Mouse (Mus musculus) ES-E14 (cell line): ENCODE results near the gene Sec61b. TPM values are rescaled to one million over a fixed set of nuclear protein-coding genes. Genes with fewer than 3 reads are reported as not detected.

Experiments
- DNase-seq: peaks from one replicate; pipeline ENCODE4 v3.0.0-alpha.2; 2013; ENCODE audit warnings: low read depth, low spot score
- H3K27ac ChIP-seq: 2 replicates; pipeline ENCODE4 v1.5.1; 2012; ENCODE audit warnings: low read depth, mild to moderate bottlenecking, low read length, moderate library complexity, mixed read lengths; ENCODE audit not compliant: poor library complexity, insufficient read depth, severe bottlenecking
- H3K36me3 ChIP-seq: 2 replicates; pipeline ENCODE4 v1.6.1; 2012; ENCODE audit warnings: mild to moderate bottlenecking, low read length, moderate library complexity, mixed read lengths; ENCODE audit not compliant: control insufficient read depth, poor library complexity, insufficient read depth, severe bottlenecking
- H3K4me1 ChIP-seq, 2 experiments: fragments of 150-350 bp in 1 of 2; sonication (generic) in 1 of 2; 2 replicates each; pipeline ENCODE4 v1.6.1; 2012; ENCODE audit warnings: low read length in 2 of 2, mild to moderate bottlenecking in 1 of 2, mixed read lengths in 1 of 2; ENCODE audit not compliant: control insufficient read depth in 2 of 2, insufficient read depth in 2 of 2, poor library complexity in 1 of 2
- H3K4me3 ChIP-seq, 2 experiments: fragments of 150-350 bp in 1 of 2; sonication (generic) in 1 of 2; 2 replicates each; pipeline ENCODE4 v1.5.1; 2012; ENCODE audit warnings: low read length in 2 of 2, low read depth in 1 of 2, mild to moderate bottlenecking in 1 of 2, mixed read lengths in 1 of 2; ENCODE audit not compliant: insufficient read depth in 1 of 2, poor library complexity in 1 of 2, severe bottlenecking in 1 of 2
- H3K9ac ChIP-seq: 2 replicates; pipeline ENCODE4 v1.6.1; 2012; ENCODE audit warnings: low read depth, mild to moderate bottlenecking, low read length, mixed read lengths; ENCODE audit not compliant: poor library complexity, insufficient read depth, severe bottlenecking
- H3K9me3 ChIP-seq: fragments of 150-350 bp; sonication (generic); 2 replicates; pipeline ENCODE4 v1.6.1; 2012; ENCODE audit warnings: low read depth, mild to moderate bottlenecking, low read length; ENCODE audit not compliant: control insufficient read depth, insufficient read depth
- CHD2 ChIP-seq: IDR thresholded peaks from 2 replicates; pipeline ENCODE4 v1.6.1; 2014; ENCODE audit warnings: mild to moderate bottlenecking, low read depth, low read length, inconsistent platforms
- HCFC1 ChIP-seq: IDR thresholded peaks from 2 replicates; pipeline ENCODE4 v1.6.1; 2012; ENCODE audit warnings: low read length, inconsistent platforms, borderline replicate concordance; ENCODE audit not compliant: insufficient read depth
- MAFK ChIP-seq: IDR thresholded peaks from 2 replicates; pipeline ENCODE4 v1.6.1; 2014; ENCODE audit warnings: mild to moderate bottlenecking, low read depth, low read length, inconsistent platforms; ENCODE audit not compliant: insufficient read depth
- ZC3H11A ChIP-seq: IDR thresholded peaks from 2 replicates; pipeline ENCODE4 v1.6.1; 2012; ENCODE audit warnings: low read depth, mild to moderate bottlenecking, inconsistent platforms, low read length, borderline replicate concordance
- ZNF384 ChIP-seq: IDR thresholded peaks from 2 replicates; pipeline ENCODE4 v1.6.1; 2012; ENCODE audit warnings: low read depth, low read length, inconsistent platforms
- in situ Hi-C, 2 experiments: fragments of 600-800 bp; cut with MboI; formaldehyde crosslinking; loops; one replicate each; pipeline ENCODE4 v1.15.1; 2025; ENCODE audit warnings: low sequenced_read_pairs in 2 of 2, inconsistent platforms in 1 of 2; ENCODE audit not compliant: unreplicated experiment in 2 of 2
- total RNA-seq: library from RNA; depleted of rRNA; stranded (reverse); fragments of 300-350 nt; gene quantifications from 2 replicates; pipeline ENCODE4 v1.2.3, GENCODE M21; 2012

Gene Sec61b
- total RNA-seq, 1 experiment: 434 TPM

DNA sequence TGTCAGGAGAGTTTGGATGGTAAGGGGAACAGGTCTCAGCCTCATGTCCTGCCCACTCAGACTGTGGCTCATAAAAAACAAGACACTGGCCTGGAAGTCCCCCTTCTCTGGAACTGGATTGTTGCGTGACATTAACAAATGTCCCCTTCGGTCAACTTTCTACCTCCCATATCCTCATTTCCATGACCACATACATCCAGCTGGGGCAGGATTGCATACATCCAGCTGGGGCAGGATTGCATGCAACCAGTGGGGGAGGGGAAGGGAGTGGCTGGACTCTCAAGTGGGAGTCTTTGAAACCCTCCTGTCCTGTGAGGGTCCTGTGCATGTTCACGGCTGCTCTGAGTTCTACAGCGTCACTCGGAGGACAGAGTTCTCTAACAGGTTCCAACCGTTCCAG, 16.8 kb downstream of the Sec61b start:
- peaks cover 0 to 2% of the 10 kb centered on the region in 2 experiments; a peak in 1 of 4 replicates for H3K4me1 ChIP-seq
- no peak for DNase-seq
- no peak overlapping the region for H3K9ac ChIP-seq
- no peaks in the 10 kb centered on the region for H3K9me3 ChIP-seq
- H3K36me3 ChIP-seq: no peaks in the 10 kb centered on the region
- no peak overlapping the region for H3K4me3 ChIP-seq
- no peak overlapping the region for H3K27ac ChIP-seq
- TF ChIP-seq HCFC1 (no peak), MAFK (no peak), ZC3H11A (no peak), ZNF384 (no peak), CHD2 (no peak)
- in situ Hi-C loops: no loop called here

DNA sequence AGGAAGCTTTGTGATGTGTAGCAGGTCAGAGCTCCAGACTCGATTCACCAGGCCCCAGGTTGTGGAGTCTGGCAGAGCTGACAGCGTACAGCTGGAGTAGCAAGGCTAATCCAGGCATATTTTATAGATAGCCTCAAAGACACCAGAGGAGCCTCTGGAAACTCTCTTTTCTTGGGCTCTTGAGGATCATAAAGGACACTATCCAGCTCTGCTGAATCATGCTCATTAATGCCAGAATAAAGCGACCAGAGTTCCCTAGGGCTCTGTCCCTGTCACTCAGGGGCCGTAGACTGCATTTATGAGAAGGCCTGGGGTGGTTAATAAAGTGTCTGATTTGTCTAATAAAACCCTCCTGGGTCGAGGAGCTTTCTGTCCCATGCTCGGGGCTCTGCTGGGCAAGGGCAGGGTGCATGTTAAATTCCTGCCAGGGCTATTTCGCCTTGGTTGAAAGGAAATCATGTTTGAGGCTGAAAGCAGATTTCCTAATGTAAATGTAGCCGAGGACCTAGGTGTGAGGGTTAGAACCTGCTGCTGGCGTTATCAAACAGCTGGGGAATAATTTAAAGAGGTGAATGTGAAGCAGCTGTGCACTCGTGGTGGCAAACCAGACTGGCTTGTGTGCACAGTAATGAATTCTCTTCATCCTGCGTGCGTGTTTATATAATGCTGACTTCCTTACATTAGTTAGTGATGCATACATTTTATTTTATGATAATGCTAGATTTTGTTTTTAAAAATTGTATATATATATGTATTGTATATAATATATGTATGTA, 18.0 kb downstream of the Sec61b start:
- peaks cover 0 to 2% of the 10 kb centered on the region in 2 experiments; a peak in 1 of 4 replicates for H3K4me1 ChIP-seq
- H3K9ac ChIP-seq: no peak overlapping the region
- no peak overlapping the region for H3K27ac ChIP-seq
- no peak overlapping the region for H3K4me3 ChIP-seq
- in situ Hi-C loops: no loop called here
- TF ChIP-seq HCFC1 (no peak), CHD2 (no peak), MAFK (no peak), ZNF384 (no peak), ZC3H11A (no peak)
- H3K9me3 ChIP-seq: no peaks in the 10 kb centered on the region
- DNase-seq: no peak
- no peaks in the 10 kb centered on the region for H3K36me3 ChIP-seq

DNA sequence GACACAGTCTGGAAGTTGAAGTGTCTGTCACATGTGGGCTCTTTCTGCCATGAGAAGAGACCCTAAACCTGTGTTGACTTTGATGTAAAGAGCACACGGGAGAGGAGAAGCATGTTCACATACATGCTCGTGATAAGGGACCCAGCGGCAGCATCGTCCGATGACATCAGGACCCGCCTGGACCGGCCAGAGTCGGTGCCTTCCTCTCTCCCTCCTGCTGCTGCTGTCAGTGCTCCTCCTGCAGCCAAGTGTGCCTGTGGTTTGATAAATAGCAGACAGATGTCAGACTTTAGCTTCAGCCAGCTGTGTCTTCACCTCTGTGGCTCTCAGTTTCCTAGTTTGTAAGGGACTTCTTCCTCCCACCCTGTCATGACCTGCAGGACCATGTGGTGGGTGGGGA, 19.0 kb downstream of the Sec61b start:
- H3K27ac ChIP-seq: no peak overlapping the region
- H3K4me3 ChIP-seq: no peak overlapping the region
- no peak overlapping the region for H3K9ac ChIP-seq
- in situ Hi-C loops: no loop called here
- H3K4me1 ChIP-seq: peaks cover 0 to 2% of the 10 kb centered on the region in 2 experiments; a peak in 1 of 4 replicates
- no peaks in the 10 kb centered on the region for H3K36me3 ChIP-seq
- no peaks in the 10 kb centered on the region for H3K9me3 ChIP-seq
- DNase-seq: no peak
- TF ChIP-seq ZNF384 (no peak), MAFK (no peak), CHD2 (no peak), ZC3H11A (no peak), HCFC1 (no peak)

DNA sequence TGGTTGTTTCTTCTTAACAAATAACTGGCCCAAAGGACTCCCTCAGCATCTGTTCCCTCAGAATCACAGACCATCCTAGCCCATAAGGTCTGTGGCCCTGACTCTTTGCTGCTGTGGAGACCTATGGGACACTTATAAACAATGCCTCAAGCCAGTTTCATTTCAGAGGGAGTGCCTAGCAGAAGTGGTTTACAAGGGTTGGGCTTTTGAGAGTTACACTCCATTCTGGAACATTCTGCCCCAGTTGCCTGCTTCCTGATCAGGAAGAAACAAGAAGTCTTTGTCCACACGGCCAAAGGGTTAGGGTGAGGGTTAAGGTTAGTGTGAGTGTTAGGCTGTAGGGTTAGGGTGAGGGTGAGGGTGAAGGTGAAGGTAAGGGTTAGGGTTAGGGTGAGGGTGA, 19.7 kb downstream of the Sec61b start:
- H3K9me3 ChIP-seq: no peaks in the 10 kb centered on the region
- in situ Hi-C loops: no loop called here
- DNase-seq: no peak
- H3K4me1 ChIP-seq: peaks cover 0 to 2% of the 10 kb centered on the region in 2 experiments; a peak in 1 of 4 replicates
- H3K27ac ChIP-seq: no peak overlapping the region
- H3K36me3 ChIP-seq: no peaks in the 10 kb centered on the region
- H3K9ac ChIP-seq: no peak overlapping the region
- H3K4me3 ChIP-seq: no peak overlapping the region
- TF ChIP-seq MAFK (no peak), ZNF384 (no peak), CHD2 (no peak), HCFC1 (no peak), ZC3H11A (no peak)

DNA sequence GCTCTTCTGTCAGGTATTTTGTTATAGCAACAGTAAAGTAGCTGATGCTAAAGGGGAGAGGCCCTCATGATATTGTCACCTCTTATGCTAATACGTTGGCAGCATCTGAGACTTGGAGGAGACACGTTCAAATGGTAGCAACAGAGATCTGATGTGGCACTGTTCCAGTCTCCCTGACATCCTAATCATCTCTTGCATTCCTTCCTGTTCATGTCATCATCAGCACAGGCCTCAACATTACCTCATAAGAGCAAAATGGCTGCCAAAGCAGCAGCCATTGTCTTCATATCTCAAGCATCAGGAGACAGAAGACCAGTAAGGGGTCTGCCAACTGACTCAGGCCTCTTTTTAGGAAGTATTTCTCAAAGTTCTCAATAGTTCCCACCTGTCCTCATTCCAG, 20.2 kb downstream of the Sec61b start:
- in situ Hi-C loops: no loop called here
- DNase-seq: no peak
- no peak for TF ChIP-seq ZNF384
- no peak for TF ChIP-seq HCFC1
- TF ChIP-seq MAFK: no peak
- TF ChIP-seq ZC3H11A: no peak
- H3K27ac ChIP-seq: no peak overlapping the region
- no peak overlapping the region for H3K4me3 ChIP-seq
- H3K9ac ChIP-seq: no peak overlapping the region
- H3K36me3 ChIP-seq: no peaks in the 10 kb centered on the region
- H3K9me3 ChIP-seq: no peaks in the 10 kb centered on the region
- peaks cover 0 to 2% of the 10 kb centered on the region in 2 experiments; a peak in 1 of 4 replicates for H3K4me1 ChIP-seq
